Mouse (Mus musculus) bone marrow macrophage, adult 2 months (primary cell): ENCODE measurements at regions not wholly inside any gene's neighbourhood (a gene's known extent, or its start where the extent isn't known, plus 50 kb on each side); places are given as distances from the start of the nearest gene placed in this dataset.

Experiments
- CTCF ChIP-seq: IDR thresholded peaks from 2 replicates; pipeline ENCODE4 v1.5.1; 2012; ENCODE audit warnings: low read depth, mild to moderate bottlenecking, low read length, moderate library complexity
- POLR2A ChIP-seq: IDR thresholded peaks from 2 replicates; pipeline ENCODE4 v1.6.1; 2012; ENCODE audit warnings: mild to moderate bottlenecking, low read depth, low read length, borderline replicate concordance

DNA sequence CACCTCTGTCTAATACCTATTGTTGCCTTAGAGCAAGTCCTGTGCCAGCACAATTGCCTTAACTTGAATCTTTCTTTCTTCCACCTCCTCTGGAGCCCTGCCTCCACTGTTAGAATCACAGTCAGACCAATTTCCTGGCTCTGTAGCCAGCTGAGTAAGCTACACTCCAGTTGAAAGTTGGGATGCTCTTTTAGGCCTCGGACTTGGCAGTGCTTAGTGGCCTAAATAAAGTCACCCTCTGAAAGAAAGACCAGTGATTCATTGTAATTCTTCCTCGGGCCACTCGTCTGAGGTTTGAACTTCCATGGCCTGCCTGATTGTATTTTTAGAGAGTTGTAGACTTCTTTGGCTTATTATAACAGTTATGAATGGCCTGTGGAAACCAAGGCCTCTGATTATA is 1376.9 kb downstream of the Gsdmc2 start:
- TF ChIP-seq CTCF (no peak), POLR2A (no peak)
